Mouse (Mus musculus) ES-CJ7 (cell line): ENCODE measurements around the gene Spp1.

Experiments
- DNase-seq: peaks from one replicate; pipeline ENCODE4 v3.0.0; 2011; ENCODE audit warnings: low read depth, low spot score

Gene Spp1

DNA sequence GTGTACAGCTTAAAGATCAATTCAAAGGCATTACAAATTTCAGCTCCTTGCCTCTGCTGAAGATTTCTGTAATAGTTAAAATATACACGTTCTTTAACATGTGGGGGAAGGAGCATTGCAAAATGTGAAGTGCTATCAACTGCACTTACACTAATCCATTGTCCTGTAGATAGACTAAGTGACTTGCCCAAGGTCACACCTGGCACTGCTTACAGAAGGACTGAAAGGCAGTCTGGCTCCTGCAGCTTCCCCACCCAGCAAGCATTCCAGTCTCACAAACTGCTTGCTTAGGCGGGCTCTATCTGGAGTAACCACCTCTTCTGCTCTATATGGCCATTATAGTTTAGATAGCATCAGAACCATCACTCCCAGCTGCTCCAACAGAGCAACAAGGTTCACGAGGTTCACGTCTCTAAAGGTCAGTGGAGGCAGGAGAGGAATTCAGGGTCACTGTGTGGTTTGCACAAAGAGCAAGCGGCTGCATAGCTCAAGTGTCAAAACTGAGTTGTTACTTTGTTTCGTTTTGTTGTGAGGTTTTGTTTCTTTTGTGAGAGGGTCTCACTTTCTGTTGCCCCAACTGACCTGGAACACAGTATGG lies 851 bp upstream of the Spp1 start:
- DNase-seq, result peak; percentile 97

DNA sequence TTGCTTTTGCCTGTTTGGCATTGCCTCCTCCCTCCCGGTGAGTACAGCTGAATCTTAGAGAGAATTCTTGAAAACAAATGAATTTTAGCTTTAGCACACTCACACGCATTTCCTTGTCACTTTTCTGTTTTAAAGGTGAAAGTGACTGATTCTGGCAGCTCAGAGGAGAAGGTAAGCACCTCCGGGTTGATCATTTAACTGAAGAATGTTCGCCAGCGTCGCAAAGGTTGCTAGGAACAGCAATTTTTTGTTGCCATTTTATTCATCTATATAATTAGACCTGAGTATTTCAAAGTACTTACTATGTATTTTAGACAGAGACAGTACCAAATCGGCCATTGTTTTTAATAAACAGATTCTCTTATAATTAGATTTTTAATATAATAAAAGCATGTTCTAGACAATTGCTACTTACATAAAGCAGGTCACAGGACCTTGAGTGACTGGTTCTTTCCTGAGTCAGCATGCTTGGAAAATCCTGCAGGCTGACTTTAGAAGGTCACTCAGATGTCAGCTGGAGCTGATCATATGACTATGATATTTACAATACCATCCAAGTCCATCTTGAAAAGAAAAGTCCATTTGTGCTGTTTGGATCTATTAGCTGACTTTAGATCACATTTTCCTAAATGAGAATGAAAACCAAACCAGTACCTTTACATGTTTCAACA lies 1.6 kb downstream of the Spp1 start:
- DNase-seq, result no peak

DNA sequence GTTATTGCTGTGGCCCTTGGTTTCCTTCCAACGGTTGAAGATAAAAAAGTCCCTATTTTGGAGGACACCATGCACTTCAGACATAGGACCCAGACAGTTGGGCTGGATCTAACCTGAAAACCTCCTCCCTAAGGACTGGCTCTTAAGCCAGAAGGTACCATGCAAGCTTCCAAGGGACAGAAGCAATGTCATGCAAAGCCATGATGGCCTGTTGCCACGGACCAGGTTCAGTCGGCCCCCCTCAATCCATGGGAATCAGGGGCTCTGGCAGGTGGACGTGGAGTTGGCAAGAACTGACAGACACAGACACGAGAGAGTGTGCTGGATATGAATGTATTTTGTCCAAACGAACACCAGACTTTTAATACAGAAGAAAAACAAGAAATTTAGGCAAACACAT lies 7.5 kb downstream of the Spp1 start:
- peak; percentile 61 for DNase-seq

DNA sequence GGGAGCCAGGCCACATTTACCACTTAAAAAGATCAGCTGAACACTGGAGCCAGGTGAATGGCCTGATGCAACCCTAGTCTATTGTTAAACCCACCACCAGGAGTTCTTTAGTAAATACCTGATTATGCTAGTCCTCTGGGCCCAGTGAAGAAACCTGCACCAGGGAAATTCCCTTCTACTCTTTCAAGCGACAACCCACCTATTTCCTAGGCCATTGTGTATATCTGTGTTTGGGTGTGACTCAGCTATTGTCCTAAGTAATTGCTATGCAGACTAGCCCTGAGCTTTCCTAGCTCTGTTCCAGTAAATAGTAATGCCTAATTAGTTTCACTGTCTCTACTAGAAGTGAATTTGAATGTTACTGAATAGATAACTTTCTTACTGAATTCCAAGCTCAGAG lies 7.9 kb downstream of the Spp1 start:
- peak; percentile 96 for DNase-seq

DNA sequence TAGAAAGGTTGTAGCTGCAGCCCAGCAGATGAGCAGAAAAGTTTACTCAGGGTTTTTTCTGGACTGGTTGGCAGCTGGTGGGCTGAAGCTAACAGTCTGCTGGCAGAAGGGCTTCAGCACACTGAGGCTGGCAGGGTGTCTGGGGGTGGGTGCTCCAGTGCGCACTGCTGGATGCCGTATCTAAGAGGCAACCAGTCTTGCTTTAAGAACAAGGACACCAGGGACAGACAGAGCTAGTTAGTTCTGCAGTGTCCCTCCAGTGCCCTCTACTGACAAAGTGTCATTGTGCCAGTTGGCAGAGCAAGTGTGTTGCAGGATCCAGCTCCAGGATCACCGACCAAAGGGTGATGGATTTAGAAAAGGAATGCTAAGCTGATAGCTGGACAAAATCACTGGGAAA lies 11.2 kb downstream of the Spp1 start:
- peak; percentile 84 for DNase-seq

DNA sequence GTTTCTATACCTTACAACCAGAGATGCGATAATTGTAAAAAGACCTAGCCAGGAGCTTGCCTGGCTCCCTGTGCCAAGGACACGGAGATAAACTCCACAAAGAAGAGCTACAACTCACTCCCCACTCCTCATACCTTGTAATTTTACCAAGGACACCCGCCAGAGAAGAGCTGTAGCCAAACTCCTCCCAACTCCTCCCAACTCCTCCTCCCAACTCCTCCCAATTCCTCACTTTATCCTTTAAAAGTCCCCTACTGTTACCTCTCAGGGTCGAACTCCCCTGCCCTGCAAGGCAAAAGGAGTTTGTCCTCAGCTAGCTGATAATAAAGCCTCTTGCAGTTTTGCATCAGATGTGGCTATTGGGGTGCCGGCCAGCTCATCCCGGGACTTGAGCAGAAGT lies 13.4 kb downstream of the Spp1 start:
- DNase-seq, result peak; percentile 51

DNA sequence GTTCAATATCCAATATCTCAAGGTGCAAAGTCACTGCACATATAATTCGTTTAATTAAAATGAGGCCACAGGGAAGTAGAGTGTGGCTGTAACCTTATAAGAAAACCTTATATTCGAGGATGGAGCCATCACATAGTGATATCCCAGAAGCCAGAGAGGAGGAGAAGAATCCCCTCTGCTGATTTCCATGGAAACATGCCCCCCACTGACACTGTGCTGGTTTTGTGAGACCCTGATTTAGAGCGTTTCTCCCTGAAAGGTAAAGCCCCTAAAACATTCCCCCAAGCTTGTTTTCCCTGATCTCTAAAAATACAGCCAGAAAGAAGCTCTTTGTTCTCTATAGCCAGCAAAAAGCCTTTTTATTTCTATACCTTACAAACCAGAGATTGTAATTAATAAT lies 14.6 kb downstream of the Spp1 start:
- no peak for DNase-seq

DNA sequence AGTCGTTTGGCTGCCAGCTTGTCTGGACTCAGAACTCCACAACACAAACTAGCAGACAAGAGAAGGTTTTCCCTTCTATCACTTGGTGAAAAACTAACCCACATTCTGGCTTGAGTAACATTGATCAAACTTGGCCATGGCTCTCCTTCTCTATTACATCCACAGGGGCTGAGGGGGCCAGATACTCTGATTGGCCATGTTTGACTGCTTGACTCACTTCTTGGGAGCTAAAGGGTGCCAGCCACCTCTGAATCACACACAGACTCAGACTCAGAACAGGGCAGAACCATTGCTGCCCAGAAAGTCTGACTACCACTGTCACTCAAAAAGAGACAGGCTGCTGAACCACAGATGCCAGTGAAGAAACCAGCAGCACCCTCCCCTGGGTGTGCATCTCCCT lies 18.2 kb downstream of the Spp1 start:
- no peak for DNase-seq

DNA sequence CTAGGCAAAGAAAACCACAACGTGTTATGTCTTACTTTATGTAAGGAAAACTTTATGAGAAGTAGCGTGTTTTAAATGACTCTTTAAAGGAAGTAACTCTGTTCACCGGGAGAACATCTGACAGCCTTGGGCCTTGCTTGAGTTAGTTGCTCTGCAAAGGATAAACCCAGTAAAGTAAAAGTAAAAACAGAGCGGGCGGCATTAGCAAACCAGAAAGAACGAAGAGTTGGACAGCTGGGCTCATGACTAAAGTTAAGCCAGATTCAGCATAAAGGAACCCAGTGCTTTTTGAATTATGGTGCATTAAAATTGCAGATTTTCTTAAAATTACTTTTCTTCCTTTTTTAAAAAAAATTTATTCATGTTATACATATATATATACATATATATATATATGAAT lies 19.6 kb downstream of the Spp1 start:
- DNase-seq, result no peak

DNA sequence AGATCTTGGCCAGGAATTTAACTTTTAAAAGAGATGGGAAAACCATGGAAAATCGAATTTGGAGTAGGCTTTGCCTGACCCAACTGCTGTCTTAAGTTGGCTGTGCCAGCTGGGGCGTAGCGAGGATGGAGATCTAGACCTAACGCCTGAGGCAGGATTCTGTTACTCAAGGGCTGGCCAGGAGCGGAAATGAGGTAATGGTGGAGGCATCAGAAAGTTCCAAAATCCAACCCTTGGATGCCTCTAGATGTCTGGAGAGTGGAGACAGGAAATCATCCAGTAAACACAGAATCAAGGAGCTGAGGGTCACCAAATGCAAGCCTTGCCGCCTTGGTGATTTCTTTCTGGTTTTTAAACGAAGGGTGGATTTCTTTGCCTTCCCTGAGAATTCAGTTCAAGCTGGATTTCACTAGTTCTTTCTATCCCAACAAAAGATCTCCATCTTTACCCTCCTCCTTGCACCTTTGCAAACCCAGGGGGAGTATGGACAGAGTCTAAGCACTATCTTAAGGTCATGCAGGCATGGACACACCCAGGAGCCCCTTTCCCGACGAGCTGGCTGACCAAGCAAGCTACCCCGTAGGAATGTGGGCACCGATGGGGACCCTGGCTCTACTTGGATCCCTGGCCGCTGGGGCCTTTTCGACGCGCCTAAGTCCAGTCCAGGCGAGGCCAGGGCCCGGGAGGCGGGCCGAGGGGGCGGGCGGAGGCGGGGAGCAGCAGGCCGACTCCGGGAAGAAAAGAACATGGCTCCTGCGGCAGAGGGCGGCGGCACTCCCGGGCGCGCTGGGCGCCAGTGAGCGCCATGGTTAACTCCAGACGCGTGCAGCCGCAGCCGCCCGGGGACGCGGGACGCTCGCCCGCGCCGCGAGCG lies 24.2 kb downstream of the Spp1 start, which contains the start of gene Pkd2:
Gene Pkd2 (plus strand): TSS at position 619 of the 874 bp plus-strand sequence.
- peak; percentile 77 for DNase-seq

DNA sequence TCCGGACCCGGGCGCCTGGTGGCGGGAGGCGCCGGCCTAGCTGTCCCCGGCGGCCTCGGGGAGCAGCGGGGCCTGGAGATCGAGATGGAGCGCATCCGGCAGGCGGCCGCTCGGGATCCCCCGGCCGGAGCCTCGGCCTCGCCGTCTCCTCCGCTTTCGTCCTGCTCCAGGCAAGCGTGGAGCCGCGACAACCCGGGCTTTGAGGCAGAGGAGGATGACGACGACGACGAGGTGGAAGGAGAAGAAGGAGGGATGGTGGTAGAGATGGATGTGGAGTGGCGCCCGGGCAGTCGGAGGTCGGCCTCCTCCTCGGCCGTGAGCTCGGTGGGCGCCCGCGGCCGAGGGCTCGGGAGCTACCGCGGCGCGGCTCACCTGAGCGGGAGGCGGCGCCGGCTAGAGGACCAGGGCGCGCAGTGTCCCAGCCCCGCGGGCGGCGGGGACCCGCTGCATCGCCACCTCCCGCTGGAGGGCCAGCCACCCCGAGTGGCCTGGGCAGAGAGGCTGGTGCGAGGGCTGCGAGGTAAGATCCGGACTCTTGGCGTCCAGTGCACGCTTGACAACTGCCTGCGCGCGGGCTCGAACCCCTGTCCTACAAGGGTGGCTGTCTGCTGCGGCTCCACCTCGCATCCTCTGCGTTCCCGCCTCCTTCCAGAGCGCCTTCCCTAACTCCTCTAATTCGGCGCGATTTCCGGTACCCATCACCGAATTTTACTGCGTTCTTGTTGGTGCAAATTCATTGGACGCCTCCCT lies 25.0 kb downstream of the Spp1 start:
- DNase-seq, result peak; percentile 92

DNA sequence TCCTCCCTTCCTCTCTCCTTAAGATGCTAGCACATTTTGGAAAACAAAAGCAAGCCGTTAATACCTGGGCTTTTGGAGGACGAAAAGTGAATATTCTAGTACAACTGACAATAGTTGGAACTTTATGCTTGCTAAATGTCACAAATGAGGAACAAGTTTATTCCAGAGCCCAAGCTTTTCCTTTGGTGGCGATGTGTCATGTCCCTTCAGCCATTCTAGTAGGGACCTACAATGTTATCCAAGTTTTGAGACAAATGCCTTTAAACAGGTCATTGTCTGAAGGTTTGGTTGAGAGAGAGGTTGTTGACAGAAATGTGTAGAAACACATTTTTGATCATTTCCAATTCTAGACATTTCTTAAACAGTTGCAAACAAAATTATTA lies 25.5 kb downstream of the Spp1 start:
- no peak for DNase-seq

DNA sequence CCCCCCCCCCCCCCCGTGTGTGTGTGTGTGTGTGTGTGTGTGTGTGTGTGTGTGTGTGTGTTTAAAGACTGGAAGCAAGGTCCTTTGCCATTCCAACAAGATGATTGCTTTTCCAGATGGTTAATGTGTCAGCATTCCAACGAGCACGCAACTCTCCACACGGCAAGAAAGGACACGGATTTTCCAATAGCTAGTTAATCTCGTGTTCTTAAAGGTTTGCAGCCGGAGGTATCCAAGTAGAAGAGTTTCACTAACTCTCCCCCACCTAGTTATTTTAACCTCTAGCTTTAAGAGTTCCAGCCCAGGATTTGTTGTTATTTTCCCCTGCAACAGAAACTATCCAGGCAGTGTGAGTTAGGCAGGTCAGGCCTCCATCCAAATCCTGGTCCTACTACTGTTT lies 25.9 kb downstream of the Spp1 start:
- no peak for DNase-seq

DNA sequence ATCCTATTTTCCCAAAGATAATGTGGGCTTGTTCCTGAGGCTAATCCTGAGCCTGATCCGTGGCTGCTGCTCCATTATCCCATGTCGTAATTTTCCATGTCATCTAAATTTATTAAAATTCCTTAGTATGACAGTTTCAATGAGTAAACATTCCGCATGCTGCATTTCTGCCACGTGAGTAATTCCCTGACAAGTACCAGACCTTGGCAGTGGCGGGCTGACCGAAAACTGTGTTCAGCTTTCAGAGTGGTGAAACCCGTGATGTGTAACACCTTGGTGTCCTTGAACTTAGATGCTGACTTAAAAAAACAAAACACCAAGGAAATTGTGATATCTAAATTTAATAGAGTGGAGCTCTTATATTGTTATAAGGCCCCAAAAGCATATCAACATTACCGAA lies 30.4 kb downstream of the Spp1 start:
- peak; percentile 29 for DNase-seq

DNA sequence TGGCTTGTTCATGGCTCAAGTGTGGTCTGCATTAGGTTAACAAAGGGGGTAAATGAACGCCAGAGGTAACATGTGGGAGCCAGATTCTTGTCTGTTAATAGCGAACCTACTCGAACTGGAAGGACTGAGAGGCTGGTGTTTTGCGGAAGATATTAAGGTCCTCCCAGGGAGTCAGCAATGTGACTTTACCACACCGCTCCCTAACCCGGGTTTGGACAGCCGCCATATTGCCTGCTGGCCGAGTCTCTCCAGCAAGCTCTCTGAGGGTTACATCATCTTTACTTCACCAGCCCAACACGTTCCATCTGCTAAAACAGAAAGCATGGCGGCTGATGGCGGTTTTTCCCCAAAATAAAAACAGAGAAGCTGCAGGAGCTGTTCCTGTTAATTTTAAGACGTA lies 30.8 kb downstream of the Spp1 start:
- peak; percentile 49 for DNase-seq

DNA sequence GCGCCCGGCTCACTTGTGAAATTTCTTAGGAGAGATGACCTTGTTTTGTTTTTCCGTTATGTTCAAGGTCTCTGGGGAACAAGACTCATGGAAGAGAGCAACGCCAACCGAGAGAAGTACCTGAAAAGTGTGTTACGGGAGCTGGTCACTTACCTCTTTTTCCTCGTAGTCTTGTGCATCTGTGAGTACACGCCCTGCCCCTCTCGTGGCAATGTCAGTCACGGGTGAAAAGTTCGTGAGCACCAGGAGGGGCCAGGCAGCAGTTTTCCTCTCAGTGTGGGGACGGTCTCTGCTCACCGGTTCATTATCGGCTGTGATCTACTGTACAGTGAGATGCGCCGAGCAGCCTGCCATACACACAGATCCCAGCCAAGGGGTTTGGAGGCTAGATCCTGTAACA lies 31.9 kb downstream of the Spp1 start:
- DNase-seq, result peak; percentile 57

DNA sequence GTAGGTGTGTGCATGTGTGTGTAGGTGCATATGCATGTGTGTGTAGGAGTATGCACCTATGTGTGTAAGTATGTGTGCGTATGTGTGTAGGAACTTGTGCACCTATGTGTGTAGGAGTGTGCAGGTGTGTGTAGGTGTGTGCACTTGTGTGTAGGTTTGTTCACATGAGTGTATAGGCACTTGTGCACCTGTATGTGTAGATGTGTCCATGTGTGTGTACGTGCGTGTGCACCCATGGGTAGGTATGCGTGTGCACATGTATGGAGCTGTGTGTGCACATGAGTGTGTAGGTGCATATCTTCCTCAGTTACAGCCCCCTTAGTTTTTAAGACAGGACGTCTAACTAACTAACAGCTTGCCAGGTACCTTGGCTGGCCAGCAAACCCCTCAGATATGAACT lies 33.7 kb downstream of the Spp1 start:
- no peak for DNase-seq

DNA sequence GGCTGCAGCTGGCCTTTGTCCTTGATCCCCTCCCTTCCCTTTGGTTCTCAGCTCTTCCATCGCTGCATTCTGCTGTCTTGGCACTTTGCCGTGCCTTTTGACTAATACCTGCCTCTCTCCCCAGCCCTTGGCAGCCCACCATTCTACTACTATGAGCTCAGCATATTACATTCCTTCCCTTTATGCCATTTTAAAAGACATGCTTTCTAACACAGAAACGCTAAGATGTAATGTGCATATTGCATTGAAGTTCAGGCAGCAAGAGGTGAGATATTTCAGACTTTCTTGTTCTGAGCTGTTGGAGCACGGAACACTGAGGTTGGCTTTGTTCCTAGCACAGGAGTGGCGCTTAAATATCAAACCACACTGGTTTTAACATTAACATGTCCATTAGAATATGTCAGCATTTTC lies 36.1 kb downstream of the Spp1 start:
- no peak for DNase-seq

DNA sequence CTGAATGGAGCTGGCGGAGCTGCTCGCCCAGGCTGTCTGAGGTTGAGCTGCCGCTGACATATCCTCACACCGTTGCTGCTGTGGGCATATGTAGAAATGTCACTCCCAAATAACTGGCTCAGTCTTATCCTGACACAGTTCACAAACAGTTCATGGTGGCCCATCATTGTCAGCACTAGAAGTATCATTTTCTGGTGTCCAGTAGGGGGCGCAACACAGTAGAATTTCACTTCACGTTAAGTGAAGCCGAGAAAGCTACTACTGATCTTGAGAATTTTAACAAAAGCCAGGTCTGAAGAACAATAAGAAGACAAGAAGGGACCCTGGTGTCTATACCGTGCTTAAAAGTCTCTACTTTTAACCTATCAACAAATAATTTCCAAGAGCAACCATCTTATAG lies 37.5 kb downstream of the Spp1 start:
- DNase-seq, result peak; percentile 64

DNA sequence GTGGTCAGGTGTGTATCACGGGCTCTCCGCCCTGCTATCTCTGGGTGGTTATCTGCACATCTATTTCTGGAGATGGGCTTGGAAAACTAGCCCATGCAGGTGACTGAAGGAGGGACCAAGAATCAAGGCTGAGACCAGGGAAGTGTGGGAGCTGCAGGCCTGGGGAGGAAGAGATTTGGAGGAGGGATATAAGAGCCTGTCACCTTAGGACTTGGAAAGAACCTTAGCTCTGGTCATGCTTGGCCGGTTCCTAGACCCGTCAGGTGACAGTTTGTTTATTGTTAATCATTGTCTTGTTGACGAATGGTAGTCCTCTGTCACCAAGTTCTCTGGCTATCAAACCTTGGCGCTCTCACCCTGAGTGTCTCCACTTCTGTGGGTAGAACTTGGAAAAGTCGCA lies 45.4 kb downstream of the Spp1 start:
- no peak for DNase-seq

DNA sequence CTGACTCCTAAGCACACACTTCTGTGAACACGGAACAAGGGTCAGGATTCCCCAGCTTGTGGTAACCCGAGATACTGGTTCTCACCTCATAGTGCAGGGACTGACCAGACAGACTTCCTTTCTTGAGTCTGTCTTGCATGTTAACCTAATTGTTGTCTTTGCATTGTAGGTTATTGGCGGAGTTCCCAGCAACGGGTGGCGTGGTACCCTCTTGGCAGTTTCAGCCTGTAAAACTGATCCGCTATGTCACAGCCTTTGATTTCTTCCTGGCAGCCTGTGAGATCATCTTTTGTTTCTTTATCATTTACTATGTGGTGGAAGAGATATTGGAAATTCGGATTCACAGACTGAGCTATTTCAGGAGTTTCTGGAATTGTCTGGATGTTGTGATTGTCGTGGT lies 47.9 kb downstream of the Spp1 start:
- DNase-seq, result no peak
